Mouse (Mus musculus): ENCODE data around the gene P2rx6. TPM values are rescaled to one million over a fixed set of nuclear protein-coding genes. Genes with fewer than 3 reads are reported as not detected.
A peak's percentile ranks its signal among the peaks of the same experiment; 100 is the strongest.

P2rx6 gene
- polyA plus RNA-seq, 1 experiment from 2014 or later = 0.63 TPM

GRCm38 (mm10) chr16:17625488-17626268 lies 64.0 kb downstream of the P2rx6 start:
- DNase-seq (ENCODE audit: low spot score) (peak; percentile 51), ATAC-seq (ENCODE audit: low FRiP score) (no peak)
- no peak overlapping the region for H3K4me2 ChIP-seq (replicated peaks; ENCODE audit: low read depth, low read length)
- H3K4me3 ChIP-seq (ENCODE audit: low read depth, low read length) = no peak overlapping the region
- H3K27ac ChIP-seq (ENCODE audit: low read depth, low read length) = no peak overlapping the region
- no peaks in the 10 kb centered on the region for H3K9me3 ChIP-seq (ENCODE audit: control insufficient read depth, low read length)
- H3K36me3 ChIP-seq (ENCODE audit: control insufficient read depth, insufficient read depth, low read length) = peaks cover 8% of the 10 kb centered on the region; the same call in 1 of the 2 replicates
- H3K27me3 ChIP-seq (ENCODE audit: control insufficient read depth, insufficient read depth, low read length) = no peaks in the 10 kb centered on the region
- no peak overlapping the region for H3K9ac ChIP-seq (ENCODE audit: low read depth, low read length)
- no peaks in the 10 kb centered on the region for H3K4me1 ChIP-seq (replicated peaks; ENCODE audit: control insufficient read depth, insufficient read depth, low read length)
- 75% methylated on average over 8 of the region's 8 CpGs for WGBS

GRCm38 (mm10) chr16:17626269-17626555 lies 64.5 kb downstream of the P2rx6 start:
- no peaks in the 10 kb centered on the region for H3K9me3 ChIP-seq (ENCODE audit: control insufficient read depth, low read length)
- no peak overlapping the region for H3K4me2 ChIP-seq (replicated peaks; ENCODE audit: low read depth, low read length)
- no peak overlapping the region for H3K9ac ChIP-seq (ENCODE audit: low read depth, low read length)
- no peaks in the 10 kb centered on the region for H3K4me1 ChIP-seq (replicated peaks; ENCODE audit: control insufficient read depth, insufficient read depth, low read length)
- WGBS = 92% methylated on average over 5 of the region's 5 CpGs
- H3K4me3 ChIP-seq (ENCODE audit: low read depth, low read length) = no peak overlapping the region
- ATAC-seq (ENCODE audit: low FRiP score) (no peak), DNase-seq (ENCODE audit: low spot score) (no peak)
- H3K27ac ChIP-seq (ENCODE audit: low read depth, low read length) = no peak overlapping the region
- H3K27me3 ChIP-seq (ENCODE audit: control insufficient read depth, insufficient read depth, low read length) = no peaks in the 10 kb centered on the region
- peaks cover 10% of the 10 kb centered on the region; the same call in 1 of the 2 replicates for H3K36me3 ChIP-seq (ENCODE audit: control insufficient read depth, insufficient read depth, low read length)

Other genes starting within 250 kb of the P2rx6 start
- gene Serpind1, start 230.5 kb upstream of the P2rx6 start, polyA plus RNA-seq (2014; fragmentation: Nextera tagmentation; extraction: Ambion mirVana) = 0.24 and 0.74 TPM in 2 replicates
- gene Snap29, start 155.9 kb upstream of the P2rx6 start, polyA plus RNA-seq (2014; fragmentation: Nextera tagmentation; extraction: Ambion mirVana) = 8.3 and 9.0 TPM in 2 replicates
- gene Pi4ka, start 155.6 kb upstream of the P2rx6 start, polyA plus RNA-seq (2014; fragmentation: Nextera tagmentation; extraction: Ambion mirVana) = 43.4 and 45.3 TPM in 2 replicates
- 79.1 and 87.5 TPM in 2 replicates for gene Crkl, start 109.9 kb upstream of the P2rx6 start, polyA plus RNA-seq (2014; fragmentation: Nextera tagmentation; extraction: Ambion mirVana)
- 2.5 and 2.6 TPM in 2 replicates for gene Aifm3, start 72.3 kb upstream of the P2rx6 start, polyA plus RNA-seq (2014; fragmentation: Nextera tagmentation; extraction: Ambion mirVana)
- gene Lztr1, start 53.2 kb upstream of the P2rx6 start, polyA plus RNA-seq (2014; fragmentation: Nextera tagmentation; extraction: Ambion mirVana) = 85.3 and 85.8 TPM in 2 replicates
- gene Thap7, start 30.7 kb upstream of the P2rx6 start, polyA plus RNA-seq (2014; fragmentation: Nextera tagmentation; extraction: Ambion mirVana) = 47.6 and 49.3 TPM in 2 replicates
- 0.52 and 1.1 TPM in 2 replicates for gene Lrrc74b, start 638 bp upstream of the P2rx6 start, polyA plus RNA-seq (2014; fragmentation: Nextera tagmentation; extraction: Ambion mirVana)
- 1.9 and 2.1 TPM in 2 replicates for gene Slc7a4, start 21.3 kb downstream of the P2rx6 start, polyA plus RNA-seq (2014; fragmentation: Nextera tagmentation; extraction: Ambion mirVana)
- 39.1 and 40.9 TPM in 2 replicates for gene Smpd4, start 57.5 kb downstream of the P2rx6 start, polyA plus RNA-seq (2014; fragmentation: Nextera tagmentation; extraction: Ambion mirVana)
- gene Ccdc74a, start 84.6 kb downstream of the P2rx6 start, polyA plus RNA-seq (2014; fragmentation: Nextera tagmentation; extraction: Ambion mirVana) = 4.4 and 5.9 TPM in 2 replicates
- gene Med15, start 171.0 kb downstream of the P2rx6 start, polyA plus RNA-seq (2014; fragmentation: Nextera tagmentation; extraction: Ambion mirVana) = 34.2 and 42.8 TPM in 2 replicates
- gene Klhl22, start 197.7 kb downstream of the P2rx6 start, polyA plus RNA-seq (2014; fragmentation: Nextera tagmentation; extraction: Ambion mirVana) = 44.8 and 45.0 TPM in 2 replicates
- 6.4 and 7.2 TPM in 2 replicates for gene Scarf2, start 235.4 kb downstream of the P2rx6 start, polyA plus RNA-seq (2014; fragmentation: Nextera tagmentation; extraction: Ambion mirVana)